Mouse (Mus musculus) lung, adult 2 months (tissue): ENCODE measurements around the gene Mri1. TPM values are rescaled to one million over a fixed set of nuclear protein-coding genes. Genes with fewer than 3 reads are reported as not detected.

Experiments
- DNase-seq: peaks from one replicate; pipeline ENCODE4 v3.0.0; 2022
- H3K4me1 ChIP-seq: fragments of 200-500 bp; 2 replicates; pipeline ENCODE4 v1.6.1; 2011; ENCODE audit warnings: low read length; ENCODE audit not compliant: control insufficient read depth, insufficient read depth
- H3K4me3 ChIP-seq: fragments of 200-500 bp; replicated peaks from 2 replicates; pipeline ENCODE3; 2011; ENCODE audit warnings: low read depth, mild to moderate bottlenecking, control low read depth, low read length; ENCODE audit errors: extremely low read depth
- CTCF ChIP-seq: fragments of 200-500 bp; IDR thresholded peaks from 2 replicates; pipeline ENCODE4 v1.5.1; 2011; ENCODE audit warnings: mild to moderate bottlenecking, low read length, control low read depth; ENCODE audit not compliant: insufficient read depth
- POLR2A ChIP-seq: fragments of 200-500 bp; IDR thresholded peaks from 2 replicates; pipeline ENCODE4 v1.6.1; 2011; ENCODE audit warnings: low read depth, mild to moderate bottlenecking, control low read depth, low read length, borderline replicate concordance; ENCODE audit errors: extremely low read depth
- WGBS: fragments of 180-500 bp; shearing (Covaris S2); methylation state at CpG from one replicate; pipeline ENCODE4 v1.1.7; 2018; 5-methylcytosine and 5-hydroxymethylcytosine counted together
- polyA plus RNA-seq: library from polyadenylated mRNA; depleted of rRNA; stranded (reverse); fragments of >200 nt; gene quantifications from 2 replicates; pipeline ENCODE4 v1.2.3, GENCODE M21; 2012; rRNA removed

The Mri1 gene
- polyA plus RNA-seq, 1 experiment, result 66.2 TPM

DNA sequence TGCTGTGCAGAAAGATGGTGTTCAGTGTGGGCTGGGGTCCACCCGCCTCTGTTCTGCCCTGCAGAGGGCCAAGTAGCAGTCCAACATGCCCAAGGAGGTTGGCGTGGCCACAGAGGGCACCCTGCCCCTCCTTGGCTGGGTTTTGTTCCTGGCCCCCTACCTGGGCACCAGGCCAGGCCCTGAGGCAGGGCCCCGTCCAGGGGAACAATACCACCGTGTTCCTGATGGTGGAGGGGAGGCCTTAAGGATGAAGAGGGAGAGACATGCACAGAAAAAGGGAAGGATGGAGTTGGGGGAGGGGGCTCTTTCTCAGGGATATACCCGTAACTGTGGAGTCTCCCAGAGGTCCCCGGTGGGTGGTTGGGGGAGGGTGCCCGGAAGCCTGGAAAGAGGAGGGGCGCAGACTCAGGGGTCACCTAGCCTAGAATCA is 57.0 kb downstream of the Mri1 start:
- no peak for TF ChIP-seq CTCF
- TF ChIP-seq POLR2A, result no peak
- Histone ChIP-seq H3K4me3 (no peak overlapping the region), H3K4me1 (peaks cover 19% of the 10 kb centered on the region)
- no peak for DNase-seq
- 22% methylated on average over 8 of the region's 8 CpGs for WGBS

Other genes with a start within 250 kb of the Mri1 start
- 29.5 and 57.0 TPM in 2 replicates for gene 2210011C24Rik, start 245.2 kb downstream of the Mri1 start, polyA plus RNA-seq
- gene Palm3, start 235.9 kb downstream of the Mri1 start, polyA plus RNA-seq, result 0.42 and 0.89 TPM in 2 replicates
- 7.5 and 8.4 TPM in 2 replicates for gene Il27ra, start 214.7 kb downstream of the Mri1 start, polyA plus RNA-seq
- 0.22 and 0.71 TPM in 2 replicates for gene Rln3, start 212.3 kb downstream of the Mri1 start, polyA plus RNA-seq
- 0.71 and 1.0 TPM in 2 replicates for gene Gm10643, start 192.2 kb downstream of the Mri1 start, polyA plus RNA-seq
- 29.8 and 30.7 TPM in 2 replicates for gene Rfx1, start 190.5 kb downstream of the Mri1 start, polyA plus RNA-seq
- 36.1 and 42.5 TPM in 2 replicates for gene Dcaf15, start 152.6 kb downstream of the Mri1 start, polyA plus RNA-seq
- gene Podnl1, start 131.3 kb downstream of the Mri1 start, polyA plus RNA-seq, result 1.8 and 2.4 TPM in 2 replicates
- gene Cc2d1a, start 109.4 kb downstream of the Mri1 start, polyA plus RNA-seq, result 25.9 and 27.7 TPM in 2 replicates
- gene 4930432K21Rik, start 109.3 kb downstream of the Mri1 start, polyA plus RNA-seq, result 1.0 and 1.1 TPM in 2 replicates
- 0.18 and 0.54 TPM in 2 replicates for gene Nanos3, start 72.1 kb downstream of the Mri1 start, polyA plus RNA-seq
- gene Zswim4, start 20.3 kb downstream of the Mri1 start, polyA plus RNA-seq, result 21.2 and 24.0 TPM in 2 replicates
- 116 and 149 TPM in 2 replicates for gene D8Ertd738e, start 7.6 kb downstream of the Mri1 start, polyA plus RNA-seq
- 37.6 and 63.7 TPM in 2 replicates for gene Ccdc130, start 13.1 kb upstream of the Mri1 start, polyA plus RNA-seq
- gene Cacna1a, start 131.1 kb upstream of the Mri1 start, polyA plus RNA-seq, result 11.3 and 13.3 TPM in 2 replicates